Mouse (Mus musculus) macrophage (primary cell): ENCODE measurements around the gene Lef1. TPM values are rescaled to one million over a fixed set of nuclear protein-coding genes. Genes with fewer than 3 reads are reported as not detected.

ENCODE experiments used
- H3K27ac ChIP-seq: fragments of 350-480 bp; formaldehyde crosslinking; 2 replicates; pipeline ENCODE4 v1.9.0; 2021
- H3K36me3 ChIP-seq: fragments of 350-480 bp; formaldehyde crosslinking; 2 replicates; pipeline ENCODE4 v1.9.0; 2021; ENCODE audit errors: inconsistent target
- H3K4me3 ChIP-seq: fragments of 350-480 bp; formaldehyde crosslinking; 2 replicates; pipeline ENCODE4 v1.9.0; 2021; ENCODE audit errors: inconsistent target
- H3K79me2 ChIP-seq: fragments of 350-480 bp; formaldehyde crosslinking; 2 replicates; pipeline ENCODE4 v1.9.0; 2021; ENCODE audit errors: inconsistent target
- WGBS: methylation state at CpG from one replicate; pipeline ENCODE4 v1.1.7; 2026; ENCODE audit warnings: inconsistent platforms; ENCODE audit not compliant: missing documents; 5-methylcytosine and 5-hydroxymethylcytosine counted together
- polyA plus RNA-seq: library from polyadenylated mRNA; stranded (reverse); fragments of 250-400 nt; gene quantifications from 3 replicates; pipeline ENCODE4 v1.2.4, GENCODE M21; 2018; ENCODE audit warnings: inconsistent platforms

Gene Lef1
- polyA plus RNA-seq, 1 experiment from 2014 or later: 0.22 TPM

DNA sequence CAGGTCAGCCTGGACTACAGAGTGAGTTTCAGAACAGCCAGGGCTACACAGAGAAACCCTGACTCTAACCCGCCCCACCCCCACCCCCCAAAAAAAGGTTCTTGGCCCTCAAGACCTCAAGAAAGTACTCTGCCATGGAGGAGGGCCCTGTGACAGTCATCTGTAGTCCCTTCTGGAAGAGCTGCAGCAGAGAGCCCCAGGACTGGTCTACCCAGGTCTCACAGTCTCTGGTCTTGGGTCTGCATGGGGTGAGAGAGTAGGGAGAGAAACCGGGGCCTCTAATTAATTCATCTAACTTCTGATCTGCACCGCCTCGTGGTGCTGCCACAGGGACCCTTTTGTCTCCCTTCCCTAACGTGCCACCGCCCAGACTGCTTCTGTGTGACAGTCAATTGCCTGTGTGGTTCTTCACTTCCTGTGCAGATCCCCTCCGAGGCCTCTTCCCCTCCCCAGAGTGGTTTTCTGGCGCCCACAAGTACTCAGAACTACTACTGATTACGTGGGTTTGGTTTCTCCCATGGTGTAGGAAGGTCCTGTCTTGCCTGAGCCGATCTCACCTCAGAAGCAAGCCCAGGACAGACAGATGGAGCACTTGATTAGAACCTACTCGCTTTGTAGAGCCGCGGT is 98.1 kb downstream of the Lef1 start:
- H3K79me2 ChIP-seq: no peaks in the 10 kb centered on the region
- no peaks in the 10 kb centered on the region for H3K36me3 ChIP-seq
- H3K4me3 ChIP-seq: no peak overlapping the region
- 6% methylated on average over 13 of the region's 13 CpGs for WGBS
- no peak overlapping the region for H3K27ac ChIP-seq

GRCm38 (mm10) chr3:131212200-131212599 is 101.9 kb downstream of the Lef1 start:
- H3K27ac ChIP-seq: no peak overlapping the region
- H3K4me3 ChIP-seq: no peak overlapping the region
- 95% methylated on average over 7 of the region's 7 CpGs for WGBS
- no peaks in the 10 kb centered on the region for H3K36me3 ChIP-seq
- H3K79me2 ChIP-seq: no peaks in the 10 kb centered on the region

GRCm38 (mm10) chr3:131214060-131214658 is 103.9 kb downstream of the Lef1 start:
- Histone ChIP-seq H3K4me3 (no peak overlapping the region), H3K27ac (no peak overlapping the region), H3K36me3 (no peaks in the 10 kb centered on the region), H3K79me2 (no peaks in the 10 kb centered on the region)
- WGBS: 88% methylated on average over 9 of the region's 9 CpGs

DNA sequence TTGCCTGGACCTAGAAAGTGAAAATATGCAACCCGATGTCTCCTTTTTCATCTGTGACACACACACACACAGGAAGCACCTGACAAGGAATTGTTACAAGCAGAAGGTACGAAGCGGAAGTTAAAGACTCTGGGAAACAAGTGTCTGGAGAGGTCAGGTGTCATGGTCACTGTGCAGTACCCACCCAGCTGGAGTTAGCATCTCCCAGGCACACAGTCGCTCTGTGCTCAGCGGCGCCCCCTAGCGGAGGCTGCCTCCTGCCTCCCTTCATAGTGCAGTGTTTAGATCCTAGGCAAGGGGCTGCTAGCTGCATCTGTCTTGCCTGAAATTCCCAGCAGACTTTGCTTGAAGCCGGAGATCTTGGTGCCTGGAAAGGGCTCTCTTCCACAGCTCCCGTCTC is 104.6 kb downstream of the Lef1 start:
- no peaks in the 10 kb centered on the region for H3K36me3 ChIP-seq
- 44% methylated on average over 9 of the region's 9 CpGs for WGBS
- H3K27ac ChIP-seq: no peak overlapping the region
- H3K79me2 ChIP-seq: no peaks in the 10 kb centered on the region
- no peak overlapping the region for H3K4me3 ChIP-seq

DNA sequence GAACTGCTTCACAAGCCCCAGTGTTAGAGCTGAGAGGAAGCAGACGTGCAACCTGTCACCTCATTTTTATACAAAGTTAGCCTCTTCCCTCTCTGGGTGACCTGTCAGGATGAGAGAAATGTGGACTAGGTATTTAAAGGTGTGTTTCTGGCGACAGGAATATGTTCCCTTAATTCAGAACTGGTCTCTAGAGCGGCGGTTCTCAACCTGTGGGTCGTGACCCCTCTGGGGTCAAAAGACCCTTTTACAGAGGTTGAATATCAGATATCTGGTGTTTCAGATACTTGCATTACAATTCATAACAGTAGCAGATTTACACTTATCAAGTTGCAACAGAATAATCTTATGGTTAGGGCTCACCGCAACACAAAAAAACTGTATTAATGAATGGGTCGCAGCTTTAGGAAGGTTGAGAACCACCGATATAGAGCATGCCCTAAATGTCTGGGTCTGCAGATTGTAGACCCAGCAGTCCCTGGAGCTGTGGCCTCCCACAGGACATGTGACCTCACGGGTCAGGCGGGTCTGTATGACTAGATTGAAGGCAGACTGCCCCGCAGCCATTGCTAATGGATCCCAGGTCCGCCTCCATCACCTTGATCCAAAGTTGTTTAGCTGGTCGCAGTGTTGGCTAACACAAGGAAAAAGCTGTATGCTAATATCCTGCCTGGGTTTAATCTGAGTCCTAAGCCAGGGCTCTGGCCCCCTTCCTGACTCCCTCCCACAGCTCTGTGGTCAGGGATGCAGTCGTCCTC is 108.5 kb downstream of the Lef1 start:
- Histone ChIP-seq H3K79me2 (no peaks in the 10 kb centered on the region), H3K36me3 (no peaks in the 10 kb centered on the region), H3K4me3 (no peak overlapping the region), H3K27ac (no peak overlapping the region)
- WGBS: 90% methylated on average over 14 of the region's 14 CpGs

DNA sequence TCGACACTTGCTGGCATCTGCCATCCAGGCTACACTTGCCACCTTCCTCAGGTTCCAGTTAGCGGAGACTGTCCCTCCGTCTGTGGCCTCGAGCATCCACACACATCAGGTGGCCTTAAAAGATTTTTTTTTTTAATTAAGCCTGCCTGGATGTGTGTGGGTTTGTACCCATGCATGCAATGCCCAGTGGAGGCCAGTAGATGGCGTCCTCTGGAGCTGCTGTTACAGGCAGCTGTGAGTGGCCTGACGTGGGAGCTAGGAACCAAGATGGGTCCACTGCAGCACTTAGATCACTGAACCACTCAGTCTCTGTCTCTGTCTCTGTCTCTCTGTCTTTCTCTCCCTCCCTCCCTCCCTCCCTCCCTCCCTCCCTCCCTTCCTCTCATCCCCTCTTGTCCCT is 117.8 kb downstream of the Lef1 start:
- Histone ChIP-seq H3K4me3 (no peak overlapping the region), H3K27ac (no peak overlapping the region), H3K36me3 (0 out of 2 replicates have a peak, but pooled peaks cover 6% of the 10 kb centered on the region), H3K79me2 (no peaks in the 10 kb centered on the region)
- 88% methylated on average over 6 of the region's 6 CpGs for WGBS

- Histone ChIP-seq H3K79me2 (no peaks in the 10 kb centered on the region), H3K27ac (no peak overlapping the region), H3K36me3 (0 out of 2 replicates have a peak, but pooled peaks cover 6% of the 10 kb centered on the region), H3K4me3 (no peak overlapping the region)
- WGBS: 97% methylated on average over 6 of the region's 6 CpGs
These were observed 126.8 kb downstream of the Lef1 start for GRCm38 (mm10) chr3:131237061-131237460.

GRCm38 (mm10) chr3:131237785-131238633 is 127.7 kb downstream of the Lef1 start:
- Histone ChIP-seq H3K4me3 (no peak overlapping the region), H3K27ac (no peak overlapping the region), H3K79me2 (no peaks in the 10 kb centered on the region), H3K36me3 (no peaks in the 10 kb centered on the region)
- WGBS: 80% methylated on average over 19 of the region's 19 CpGs

GRCm38 (mm10) chr3:131245766-131246578 is 135.7 kb downstream of the Lef1 start:
- H3K4me3 ChIP-seq: no peak overlapping the region
- no peaks in the 10 kb centered on the region for H3K79me2 ChIP-seq
- H3K27ac ChIP-seq: no peak overlapping the region
- whole genome bisulfite sequencing: 67% methylated on average over 10 of the region's 11 CpGs
- no peaks in the 10 kb centered on the region for H3K36me3 ChIP-seq

- no peaks in the 10 kb centered on the region for H3K36me3 ChIP-seq
- H3K79me2 ChIP-seq: no peaks in the 10 kb centered on the region
- no peak overlapping the region for H3K27ac ChIP-seq
- 91% methylated on average over 8 of the region's 8 CpGs for WGBS
- H3K4me3 ChIP-seq: no peak overlapping the region
These were observed 136.3 kb downstream of the Lef1 start for GRCm38 (mm10) chr3:131246579-131247046.

DNA sequence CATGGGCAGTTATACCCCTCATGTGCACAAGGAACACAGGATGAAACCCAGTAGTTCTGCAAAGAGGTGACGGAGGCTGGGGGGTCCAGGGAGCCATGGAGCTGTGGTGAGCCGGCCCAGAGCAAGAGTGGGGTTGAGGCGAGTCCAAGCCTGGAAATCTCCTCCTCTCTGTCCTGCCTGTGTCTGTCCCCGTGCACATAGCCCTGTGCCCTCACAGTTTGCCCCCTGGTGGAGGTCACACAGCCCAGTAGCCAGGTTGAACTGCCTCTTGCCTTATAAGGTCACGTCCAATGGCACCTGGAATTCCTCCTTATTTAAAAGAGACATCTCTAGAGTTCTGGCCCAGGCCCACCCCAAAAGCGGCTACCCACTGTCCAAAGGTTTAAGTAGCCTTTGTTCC is 137.2 kb downstream of the Lef1 start:
- Histone ChIP-seq H3K4me3 (no peak overlapping the region), H3K79me2 (no peaks in the 10 kb centered on the region), H3K27ac (no peak overlapping the region), H3K36me3 (no peaks in the 10 kb centered on the region)
- WGBS: 99% methylated on average over 6 of the region's 6 CpGs

DNA sequence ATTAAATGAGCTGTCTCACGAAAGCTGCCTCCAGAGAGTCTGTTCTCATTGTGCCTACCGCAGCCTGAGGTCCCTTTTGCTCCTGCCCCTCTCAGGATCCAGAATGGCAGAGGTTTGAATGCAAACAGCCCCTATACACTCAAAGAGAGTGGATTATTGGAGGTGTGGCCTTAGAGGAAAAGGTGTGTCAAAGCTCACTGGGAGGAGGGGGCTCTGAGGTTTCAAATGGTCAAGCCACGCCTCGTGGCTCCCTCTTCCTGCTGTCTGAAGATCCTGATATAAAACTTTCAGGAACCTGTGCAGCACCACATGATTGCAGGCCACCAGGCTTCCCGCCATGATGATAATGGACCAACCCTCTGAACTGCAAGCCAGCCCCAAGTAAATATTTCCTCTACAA is 137.6 kb downstream of the Lef1 start:
- WGBS: 93% methylated on average over 5 of the region's 5 CpGs
- Histone ChIP-seq H3K4me3 (no peak overlapping the region), H3K27ac (no peak overlapping the region), H3K79me2 (no peaks in the 10 kb centered on the region), H3K36me3 (no peaks in the 10 kb centered on the region)

DNA sequence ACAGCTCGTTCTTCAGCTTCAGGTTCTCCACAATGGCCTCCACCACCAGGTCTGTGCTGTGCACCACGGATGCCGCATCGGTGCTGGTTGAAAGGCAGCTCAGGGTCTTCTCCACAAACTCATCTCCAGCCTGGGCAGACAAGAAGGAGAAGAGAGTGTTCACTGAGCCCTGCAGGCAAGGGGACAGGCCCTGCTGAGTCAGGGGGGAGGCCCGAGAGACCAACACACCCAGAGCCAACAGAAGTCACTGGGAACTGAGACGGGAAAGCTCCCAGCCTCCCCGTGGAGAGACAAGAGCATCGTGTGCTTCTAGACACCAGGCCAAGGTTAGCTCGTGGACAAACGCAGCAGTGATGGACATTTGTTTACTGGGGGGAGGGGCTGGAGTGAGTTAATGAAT is 138.2 kb downstream of the Lef1 start:
- no peak overlapping the region for H3K27ac ChIP-seq
- WGBS: 98% methylated on average over 9 of the region's 10 CpGs

DNA sequence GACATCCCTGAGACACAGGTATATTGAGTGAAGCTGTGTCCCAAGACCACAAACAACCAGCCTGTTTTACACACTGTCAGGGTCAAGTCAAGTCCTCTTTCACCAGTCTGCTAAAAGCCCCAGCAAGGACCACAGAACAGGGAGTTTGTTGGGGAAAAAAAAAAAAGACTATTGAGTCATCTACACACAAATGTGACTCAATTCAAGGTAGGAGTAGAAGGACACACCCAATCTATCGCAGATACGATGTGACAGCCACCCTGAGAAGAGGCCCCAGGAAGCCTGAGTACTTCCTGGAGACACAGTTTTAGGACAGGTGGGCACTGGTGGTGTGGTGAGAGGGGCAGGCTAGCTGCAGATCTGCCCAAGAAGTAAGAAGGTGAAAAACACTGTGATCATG is 140.0 kb downstream of the Lef1 start:
- Histone ChIP-seq H3K79me2 (no peaks in the 10 kb centered on the region), H3K4me3 (no peak overlapping the region), H3K36me3 (no peaks in the 10 kb centered on the region), H3K27ac (no peak overlapping the region)
- 85% methylated on average over 2 of the region's 2 CpGs for WGBS

More for the DNA sequence above, 138.2 kb downstream of the Lef1 start:
- H3K79me2 ChIP-seq: no peaks in the 10 kb centered on the region
- H3K4me3 ChIP-seq: no peak overlapping the region
- H3K36me3 ChIP-seq: no peaks in the 10 kb centered on the region
